Mouse (Mus musculus) cerebellum, postnatal 14 days (tissue): ENCODE data around the gene Usp31.
A peak's percentile ranks its signal among the peaks of the same experiment; 100 is the strongest.

Experiments used
- DNase-seq, 2 experiments: peaks; one replicate each; pipeline ENCODE4 v3.0.0; 2021; ENCODE audit warnings: mixed read lengths in 2 of 2

Gene Usp31

DNA sequence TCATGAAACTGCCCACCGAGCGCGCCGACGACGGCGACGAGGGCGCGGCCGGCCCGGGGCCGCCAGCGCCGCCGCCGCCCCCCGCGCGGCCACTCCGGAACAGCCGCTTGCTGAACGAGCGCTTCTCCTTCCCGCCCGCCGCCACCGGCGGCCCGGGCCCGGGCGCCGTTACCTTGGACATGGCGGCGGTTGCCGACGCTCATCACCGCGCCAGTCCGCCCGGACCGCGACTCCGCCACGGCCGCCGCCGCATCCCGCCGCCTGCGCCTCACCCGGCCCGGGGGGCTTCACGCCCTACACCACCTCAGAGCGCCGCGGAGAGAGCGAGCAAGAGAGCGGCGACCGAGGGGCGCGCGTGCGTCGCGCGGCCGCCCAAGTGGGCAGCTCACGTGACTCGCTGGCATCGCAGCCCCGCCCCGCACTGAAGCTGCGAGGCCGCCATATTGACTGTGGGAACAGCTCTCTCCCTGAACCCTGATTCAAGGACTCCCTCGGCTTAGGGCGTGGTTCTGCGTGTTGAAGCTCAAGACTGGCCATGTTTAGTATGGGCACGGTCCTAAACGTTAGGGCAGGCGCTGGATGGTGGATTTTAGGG, at the start of gene Usp31:
Gene Usp31 (minus strand): TSS at position 181 of the 595 bp plus-strand sequence.
- peak; percentile 96 to 97 for DNase-seq

DNA sequence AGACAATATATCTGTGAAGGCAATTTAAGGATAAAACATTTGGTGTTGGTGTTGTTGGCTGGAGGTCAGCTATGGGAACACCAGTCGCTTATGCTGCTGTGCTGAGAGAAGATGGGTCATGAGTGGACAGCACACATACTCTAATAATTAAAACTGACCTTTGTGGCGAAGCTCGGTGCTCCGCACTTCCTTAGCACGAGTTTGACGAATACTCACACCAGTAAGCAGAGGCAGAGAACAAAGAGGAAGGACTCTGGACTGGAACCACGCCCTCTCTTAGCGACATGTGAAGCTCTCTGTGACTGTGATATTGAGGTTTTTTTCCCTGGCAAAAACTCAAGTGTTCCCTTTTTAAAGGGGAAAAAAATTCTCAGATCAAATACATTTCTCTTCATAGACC, 47.7 kb upstream of the Usp31 start:
- DNase-seq, result no peak

DNA sequence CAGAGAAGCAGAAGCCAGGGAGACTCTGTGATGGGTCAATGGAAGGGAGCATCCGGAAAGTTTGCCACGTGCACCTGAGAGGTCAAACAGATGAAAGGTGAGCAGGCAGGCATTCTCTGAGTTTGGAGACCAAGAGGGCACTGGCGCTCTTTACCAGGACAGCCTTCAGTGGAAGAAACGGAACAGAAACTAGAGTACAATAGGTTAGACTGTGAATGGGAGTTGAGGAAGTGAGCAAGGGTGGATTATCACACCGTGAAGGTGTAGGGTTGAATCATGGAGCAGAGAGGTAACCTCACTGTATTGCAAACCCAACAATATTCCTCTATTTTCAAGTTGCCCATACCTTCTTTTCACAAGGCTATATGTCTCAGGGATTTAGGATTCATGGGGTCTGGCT, 43.2 kb upstream of the Usp31 start:
- DNase-seq, result no peak

DNA sequence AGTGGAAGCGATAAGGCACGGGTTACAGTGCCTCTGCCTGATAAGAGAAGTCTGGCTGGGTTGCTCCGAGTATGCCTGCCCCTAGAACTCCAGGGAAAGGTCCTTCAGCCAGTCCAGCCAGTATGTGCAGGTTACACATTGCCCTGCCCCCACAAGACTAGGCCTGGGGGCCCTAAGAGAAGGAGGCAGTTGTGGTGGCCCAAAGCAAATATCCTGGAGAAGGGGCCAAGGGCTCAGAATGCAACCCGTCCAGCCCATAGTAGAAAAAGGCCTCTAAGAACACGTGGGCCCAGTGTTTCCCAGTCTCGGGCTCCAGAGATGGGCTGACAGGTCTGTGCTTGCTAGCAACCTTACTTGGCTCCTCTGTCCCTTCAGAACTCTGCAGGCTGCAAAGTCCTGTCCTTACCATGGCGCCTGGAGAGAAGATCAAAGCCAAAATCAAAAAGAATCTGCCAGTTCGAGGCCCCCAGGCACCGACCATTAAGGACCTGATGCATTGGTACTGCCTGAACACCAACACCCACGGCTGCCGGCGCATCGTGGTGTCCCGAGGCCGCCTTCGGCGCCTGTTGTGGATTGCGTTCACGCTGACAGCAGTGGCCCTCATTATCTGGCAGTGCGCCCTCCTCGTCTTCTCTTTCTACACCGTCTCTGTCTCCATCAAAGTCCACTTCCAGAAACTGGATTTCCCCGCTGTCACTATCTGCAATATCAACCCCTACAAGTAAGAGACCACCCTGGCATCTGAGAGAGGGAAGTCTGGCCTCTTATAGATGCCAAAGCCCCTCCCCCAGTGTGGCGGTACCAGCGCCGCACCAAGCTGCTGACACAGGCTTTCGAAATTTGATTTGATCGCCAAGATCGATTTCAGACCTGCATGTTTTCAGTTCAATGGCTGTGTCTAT, 30.7 kb upstream of the Usp31 start:
- peak; percentile 39 to 50 for DNase-seq

DNA sequence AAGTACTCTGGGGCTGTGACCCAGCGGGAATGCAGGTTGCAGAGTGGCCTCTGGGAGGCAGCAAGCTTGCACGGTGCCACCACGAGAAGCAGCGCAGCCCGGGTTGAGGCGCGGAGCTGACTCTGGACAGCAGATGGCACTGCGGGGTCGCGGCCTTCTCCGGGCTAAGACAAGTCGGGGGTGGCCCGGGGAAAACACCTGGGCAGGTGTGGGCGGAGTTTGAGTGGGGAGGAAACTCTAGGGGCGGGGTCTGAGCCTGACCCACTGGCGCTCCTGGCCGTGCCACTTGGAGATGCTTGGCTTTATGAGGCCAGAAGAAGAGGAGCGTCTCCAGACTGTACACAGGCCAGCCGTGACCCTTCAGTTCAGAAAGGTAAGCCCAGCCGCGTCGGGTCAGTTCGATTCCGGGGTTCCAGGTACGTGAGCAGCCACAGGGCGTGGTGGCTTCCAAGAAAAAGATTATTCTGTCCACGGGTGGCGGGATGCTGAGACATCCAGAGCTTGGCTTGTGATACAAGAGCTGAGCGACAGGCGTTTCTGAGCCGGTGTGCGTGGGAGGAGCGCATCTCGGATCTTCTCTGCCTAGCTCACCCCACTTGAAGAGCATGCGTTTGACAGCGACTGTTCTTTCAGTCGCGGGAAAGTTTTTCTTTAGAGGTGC, 27.2 kb upstream of the Usp31 start, which contains the start of gene Scnn1g:
Gene Scnn1g (plus strand): TSS at position 309 of the 661 bp plus-strand sequence.
- peak; percentile 95 for DNase-seq

DNA sequence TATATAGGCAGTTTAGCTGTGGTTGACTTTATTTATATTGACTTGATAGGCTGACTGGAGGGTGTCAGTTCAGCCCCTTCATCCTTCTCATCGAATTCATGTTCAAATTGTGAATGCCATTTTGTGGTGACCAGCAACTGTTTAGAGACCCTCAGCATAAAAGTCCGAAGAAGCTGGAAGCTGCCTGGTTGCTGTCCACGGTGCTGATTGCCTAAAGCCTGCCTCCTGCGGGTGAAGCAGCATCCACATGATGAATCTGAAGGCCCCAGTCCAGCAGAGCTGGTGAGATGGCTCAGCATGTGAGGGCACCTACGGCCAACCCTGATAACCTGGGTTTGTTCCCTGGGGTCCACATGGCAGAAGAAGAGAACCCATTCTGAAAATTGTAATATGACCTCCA, 23.2 kb upstream of the Usp31 start:
- DNase-seq, result peak in 1 of 2 experiments; percentile 9

DNA sequence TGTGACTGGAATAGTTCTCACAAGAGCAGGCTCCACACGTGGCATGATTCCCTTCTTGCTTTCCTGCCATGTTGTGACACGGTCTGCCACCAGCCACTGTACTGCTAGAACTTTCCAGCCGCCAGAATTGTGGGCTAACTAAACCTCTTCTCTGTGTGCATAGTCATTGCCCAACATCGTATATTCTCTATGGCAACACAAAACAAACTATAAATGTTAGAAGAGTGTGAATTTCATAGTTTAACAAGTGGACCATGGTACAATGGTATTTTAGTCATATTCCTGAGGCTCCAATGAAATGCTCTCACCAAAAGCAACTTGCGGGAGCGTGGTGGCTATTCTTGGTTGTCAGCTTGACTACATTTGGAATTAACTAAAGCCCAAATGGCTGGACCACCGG, 10.0 kb upstream of the Usp31 start:
- no peak for DNase-seq

DNA sequence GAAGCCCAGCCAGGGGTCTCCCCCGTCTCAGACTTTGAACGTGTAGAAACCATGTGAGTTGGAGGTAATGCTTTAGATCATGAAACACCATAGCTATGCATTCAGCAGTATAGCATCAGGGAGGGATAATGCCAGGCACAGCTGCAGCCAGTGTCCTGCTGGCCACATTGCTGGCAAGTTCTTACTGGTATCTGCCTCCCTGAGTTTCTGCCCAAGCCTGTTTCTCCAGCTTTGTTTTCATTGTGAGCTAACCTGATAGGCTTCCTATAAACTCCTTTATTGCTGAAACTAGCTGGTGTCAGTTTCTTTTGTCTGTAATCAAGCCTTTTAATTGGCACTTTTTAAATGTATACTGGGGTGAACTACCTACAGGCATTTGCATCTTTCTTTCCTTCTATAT, 4.1 kb upstream of the Usp31 start:
- no peak for DNase-seq

DNA sequence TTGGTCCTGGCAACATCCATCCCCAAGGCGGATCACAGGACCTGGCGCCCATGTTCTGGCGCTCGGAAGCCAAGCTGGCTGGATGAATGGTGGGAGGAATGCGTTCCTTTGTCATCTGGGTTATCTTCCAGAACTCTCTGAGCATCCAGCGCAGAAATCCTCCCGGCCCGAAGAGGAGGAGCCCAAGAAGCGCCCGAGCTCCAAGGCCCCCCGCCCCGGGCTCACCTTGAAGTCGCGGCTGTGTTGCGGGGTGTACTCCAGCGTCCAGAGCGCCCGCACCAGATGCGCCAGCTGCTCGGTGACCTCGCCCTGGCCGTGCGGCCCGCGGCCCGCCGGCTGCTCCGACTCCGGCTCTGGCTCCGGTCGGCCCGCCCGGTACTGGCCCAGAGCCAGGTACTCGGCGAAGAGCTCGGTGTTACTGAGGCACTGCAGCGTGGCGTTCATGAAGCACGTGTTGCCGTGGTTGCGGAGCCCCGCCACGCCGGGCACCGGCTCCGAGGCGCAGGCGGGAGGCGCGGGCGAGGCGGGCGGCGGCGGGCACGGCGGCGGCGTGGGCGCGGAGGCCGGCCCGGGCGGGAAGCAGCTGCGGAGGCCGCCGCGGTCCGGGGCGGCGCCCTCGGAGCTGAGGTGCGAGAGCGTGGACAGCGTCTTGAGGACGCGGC, 511 bp downstream of the Usp31 start:
- peak; percentile 70 to 74 for DNase-seq

DNA sequence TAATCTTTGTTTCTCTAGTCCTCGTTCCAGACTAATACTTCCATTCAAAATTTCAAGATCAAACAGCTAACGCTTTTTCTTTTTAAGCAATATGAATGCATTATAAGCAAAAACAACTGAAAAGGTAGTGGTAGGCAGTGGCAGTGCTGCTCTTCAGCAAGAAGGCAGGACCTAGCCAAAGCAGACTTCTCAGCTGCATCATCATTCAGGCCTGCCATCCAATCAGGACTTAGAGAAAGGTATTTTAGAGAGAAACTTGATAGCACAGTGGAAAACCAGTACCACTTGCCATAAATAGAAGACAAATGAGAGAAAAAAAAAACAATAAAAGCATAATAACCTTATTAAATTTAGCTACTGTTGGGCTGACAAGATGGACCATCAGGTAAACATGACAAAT, 2.0 kb downstream of the Usp31 start:
- DNase-seq, result no peak

DNA sequence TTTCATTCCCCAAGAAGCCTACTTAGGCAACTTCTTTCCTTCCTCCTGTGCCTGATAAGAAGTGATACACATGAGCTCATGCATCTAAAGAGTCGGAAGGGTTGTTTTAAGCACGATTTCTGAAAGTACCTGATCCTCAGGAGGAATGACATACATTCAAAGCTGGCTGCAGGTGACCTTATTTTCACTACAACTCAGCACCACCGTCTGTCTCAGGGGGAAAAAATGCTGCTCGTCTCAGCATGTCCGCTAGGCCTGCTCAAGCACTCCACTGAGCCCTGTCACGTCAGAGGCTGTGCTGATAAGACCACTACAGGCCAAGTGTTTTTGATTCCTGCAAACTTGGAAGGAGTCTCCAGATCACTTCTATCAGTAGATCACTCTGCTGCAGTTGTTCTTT, 5.1 kb downstream of the Usp31 start:
- no peak for DNase-seq

DNA sequence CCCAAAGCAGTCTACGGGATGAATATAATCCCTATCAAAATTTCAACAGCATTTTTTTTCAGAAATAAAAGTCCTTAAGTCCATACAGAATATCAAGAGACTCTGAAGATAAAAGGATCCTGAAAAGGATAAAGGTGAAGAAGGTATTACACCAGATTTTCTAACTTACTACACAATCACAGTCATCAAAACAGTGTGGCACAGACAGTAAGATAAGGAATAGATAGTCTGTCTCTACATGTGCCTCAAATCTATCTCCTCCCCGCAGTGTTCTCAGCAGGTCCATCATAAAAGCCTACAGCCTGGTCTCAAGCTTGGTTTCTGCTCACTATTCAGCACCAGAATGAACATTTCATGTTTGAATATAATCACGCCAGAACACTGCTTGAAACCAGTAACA, 6.6 kb downstream of the Usp31 start:
- DNase-seq, result no peak

DNA sequence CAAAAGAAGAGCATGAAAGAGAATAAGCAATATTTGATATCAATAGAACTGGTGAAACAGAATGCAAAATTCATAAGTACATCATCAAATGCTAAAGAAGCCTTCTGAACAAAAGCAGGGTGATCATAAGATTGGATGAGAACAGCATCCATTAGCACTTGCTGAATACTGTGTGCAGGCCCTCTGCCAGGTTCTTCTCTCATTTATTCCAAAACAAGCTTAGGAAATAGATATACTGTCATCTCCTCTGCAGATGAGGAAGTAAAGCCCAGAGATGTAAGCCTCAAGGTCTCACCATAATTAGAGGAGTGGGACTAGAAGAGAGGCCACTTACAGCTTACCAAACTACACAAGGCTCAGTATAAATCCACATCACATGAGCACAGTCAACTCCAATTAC, 7.8 kb downstream of the Usp31 start:
- no peak for DNase-seq

DNA sequence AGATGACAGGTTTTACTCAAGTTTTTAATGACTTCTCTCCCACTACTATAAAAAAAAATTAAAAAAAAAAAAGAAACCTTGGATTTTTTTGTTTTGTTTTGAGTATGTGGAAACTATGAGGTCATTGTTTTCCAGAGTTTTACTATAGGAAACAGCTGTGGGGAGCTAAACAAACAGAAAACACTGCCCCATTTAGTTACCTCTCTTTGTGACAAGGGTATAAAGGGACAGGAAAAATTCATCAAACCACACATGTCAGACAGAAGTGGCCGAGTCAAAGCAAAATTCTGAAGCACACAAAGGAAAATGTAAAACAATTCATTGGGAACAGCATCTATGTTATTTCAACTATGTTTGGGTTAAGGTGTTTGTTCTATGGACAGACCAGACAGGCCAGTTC, 9.5 kb downstream of the Usp31 start:
- no peak for DNase-seq

DNA sequence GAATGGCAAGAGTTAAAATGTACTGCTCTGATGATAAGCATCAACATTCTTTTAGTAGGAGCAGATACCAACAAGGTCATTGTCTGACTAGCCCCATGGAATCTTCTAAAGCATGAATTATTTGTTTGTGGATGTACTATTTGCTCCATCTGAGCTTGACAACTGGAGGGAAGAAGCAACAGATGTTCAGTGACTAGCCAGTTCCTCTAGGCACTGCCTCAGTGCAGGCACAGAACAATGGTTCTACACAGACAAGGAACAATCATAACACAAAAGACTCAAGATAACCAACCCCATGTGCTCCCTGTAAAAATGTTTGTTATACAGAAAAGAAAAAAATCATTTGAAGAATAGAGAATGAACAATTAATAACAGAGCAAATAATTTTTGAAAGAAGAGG, 9.9 kb downstream of the Usp31 start:
- no peak for DNase-seq

DNA sequence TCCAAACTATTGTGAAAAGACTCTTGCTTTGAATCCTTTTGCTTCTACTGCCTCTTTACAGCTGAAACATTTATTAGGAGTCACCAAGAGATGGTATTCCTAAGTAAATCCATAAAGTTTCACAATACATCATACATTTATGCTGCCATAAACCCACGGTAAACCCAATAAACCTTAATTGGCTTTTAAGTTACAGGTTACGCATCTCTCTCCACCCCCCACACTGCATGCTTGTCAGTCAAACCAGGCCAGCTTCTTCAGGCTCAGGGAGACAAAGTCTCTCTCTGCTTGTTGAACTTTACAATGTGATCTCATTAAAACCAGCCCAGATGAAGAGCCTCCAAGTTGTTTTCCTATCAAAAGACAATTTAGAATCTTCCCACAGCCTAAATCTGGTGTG, 15.2 kb downstream of the Usp31 start:
- DNase-seq, result no peak

DNA sequence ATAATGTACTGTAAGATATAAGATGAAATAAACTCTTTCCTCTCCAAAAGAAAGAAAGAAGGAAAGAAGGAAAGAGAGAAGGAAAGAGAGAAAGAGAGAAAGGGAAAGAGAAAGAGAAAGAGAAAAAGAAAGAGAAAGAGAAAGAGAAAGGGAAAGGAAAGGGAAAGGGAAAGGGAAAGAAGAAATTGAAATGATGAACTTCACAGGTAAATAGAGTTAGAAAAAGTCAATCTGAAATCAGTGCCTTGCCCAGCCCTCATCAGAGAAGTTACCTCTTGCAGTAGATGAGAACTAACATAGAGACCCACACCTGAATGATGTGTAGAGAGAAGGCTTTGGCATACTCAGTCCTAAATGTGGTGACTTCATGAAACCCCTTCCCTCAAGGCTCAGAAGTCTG, 17.7 kb downstream of the Usp31 start:
- no peak for DNase-seq

DNA sequence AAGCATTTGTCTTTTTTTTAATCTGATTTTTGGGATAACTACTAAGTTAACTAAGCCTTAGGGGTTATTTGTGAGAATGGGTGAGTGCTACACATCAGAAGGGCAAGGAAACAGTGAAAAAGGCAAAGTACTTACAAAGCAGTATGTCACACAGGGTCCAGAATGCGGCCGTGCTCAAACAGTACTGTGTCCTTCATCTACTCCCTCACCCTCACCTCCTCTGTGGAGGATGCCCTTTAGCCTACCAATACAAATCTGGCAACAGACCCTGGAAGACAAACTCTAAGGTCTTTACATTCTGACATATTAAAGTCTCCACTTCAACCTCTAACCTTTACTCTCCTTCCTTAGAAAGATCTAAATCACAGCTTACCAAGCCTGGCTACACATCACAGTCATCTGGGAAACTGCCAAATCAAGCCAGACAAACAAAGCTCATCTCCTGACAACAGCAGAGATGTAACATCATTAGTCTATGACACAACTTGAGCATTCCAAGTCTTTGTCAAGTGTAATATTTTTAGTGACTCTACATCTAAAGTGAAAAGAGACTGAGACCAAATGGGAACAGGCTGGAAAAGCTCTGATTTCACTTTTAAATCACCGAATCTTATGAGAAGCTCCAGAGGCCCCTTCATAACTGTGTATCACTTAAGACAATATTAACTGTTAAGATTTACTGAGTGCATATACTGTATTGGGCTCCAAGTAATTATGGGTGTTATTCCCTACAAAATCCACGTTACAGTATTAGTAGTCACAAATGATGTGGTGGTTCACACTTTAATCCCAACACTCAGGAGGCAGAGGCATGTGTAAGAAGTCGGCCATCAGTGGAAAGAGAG, 21.7 kb downstream of the Usp31 start:
- no peak for DNase-seq

DNA sequence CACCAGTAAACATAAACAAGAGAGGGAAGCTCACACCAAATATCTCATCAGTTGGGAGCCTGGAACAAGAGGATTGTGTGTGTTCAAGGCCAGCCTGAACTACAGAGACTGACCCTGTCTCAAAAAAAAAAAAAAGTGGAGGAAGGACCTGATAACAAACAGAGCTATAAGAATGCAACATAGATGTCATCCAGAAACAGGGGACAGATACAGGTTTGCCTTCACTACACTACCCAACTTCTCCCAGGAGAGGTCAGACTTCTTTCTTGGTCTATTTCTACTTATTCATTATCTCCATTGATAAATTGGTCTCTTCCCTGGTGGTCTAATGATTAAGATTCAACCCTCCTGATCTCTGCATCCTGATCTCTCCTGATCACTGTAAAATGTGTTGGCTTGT, 25.9 kb downstream of the Usp31 start:
- no peak for DNase-seq

DNA sequence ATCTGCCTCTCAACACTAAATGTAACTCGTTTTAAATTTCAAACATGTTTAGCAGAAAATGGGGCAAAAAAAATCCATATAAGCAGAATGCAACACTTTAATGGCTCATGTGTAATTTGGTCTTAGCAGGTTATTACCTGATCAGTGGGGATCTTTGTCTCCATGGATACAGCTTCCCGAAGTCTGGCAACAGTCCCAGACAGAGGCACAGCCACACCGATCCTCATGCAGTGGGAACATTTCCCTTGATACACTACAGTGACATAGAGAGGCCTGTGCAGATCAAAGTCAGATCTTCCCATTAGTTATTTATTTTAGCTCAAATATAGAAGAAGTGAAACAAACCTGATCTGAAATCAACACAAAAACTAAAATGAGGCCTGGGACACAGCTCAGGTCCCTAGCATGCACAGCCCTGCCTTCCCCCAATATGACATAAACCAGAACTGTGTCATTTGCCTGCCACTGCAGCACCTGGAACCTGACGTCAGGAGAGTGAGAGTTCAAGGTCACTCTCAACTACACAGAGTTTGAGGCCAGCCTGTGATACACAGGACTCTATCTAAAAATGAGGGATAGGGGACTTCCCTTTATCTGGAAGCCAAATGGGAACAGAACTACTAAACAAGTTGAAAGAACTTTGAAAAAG, 29.8 kb downstream of the Usp31 start:
- DNase-seq, result peak; percentile 65 to 67

DNA sequence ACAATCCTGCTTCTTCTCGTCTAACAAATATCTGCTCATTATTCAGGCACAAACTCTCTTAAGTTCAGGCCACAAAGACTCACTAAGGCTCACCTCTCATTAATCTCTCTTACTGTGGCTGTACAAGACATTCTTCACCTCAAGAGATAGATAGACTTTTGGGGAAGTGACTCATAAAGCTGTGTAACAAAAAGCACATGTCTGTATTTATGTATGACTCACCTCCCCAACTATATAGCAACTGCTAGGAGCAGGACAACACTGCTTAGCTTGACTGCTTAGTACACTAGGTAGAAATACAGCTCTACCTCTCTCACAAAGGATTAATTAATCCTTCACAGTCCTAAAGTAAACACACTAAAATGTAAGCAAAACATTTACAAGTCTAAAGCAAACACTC, 46.3 kb downstream of the Usp31 start:
- no peak for DNase-seq

DNA sequence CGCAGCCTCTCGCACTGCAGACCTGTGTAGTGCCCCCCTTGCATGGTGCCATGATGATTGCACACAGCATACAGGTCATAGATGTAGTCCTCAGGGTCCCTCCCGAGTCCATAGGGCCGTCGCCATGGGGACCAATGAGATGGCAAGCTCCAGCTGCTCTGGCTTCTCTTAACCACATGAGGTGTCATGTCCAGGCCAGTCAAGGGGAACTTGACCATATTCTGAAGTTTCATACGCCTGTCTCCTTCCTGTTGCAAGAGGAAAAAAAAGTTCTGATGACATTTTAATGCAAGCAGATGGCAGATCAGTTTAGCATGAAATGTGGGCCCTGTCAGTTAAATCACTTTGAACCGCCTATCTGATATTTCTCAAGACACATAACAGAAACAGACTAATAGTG, 48.2 kb downstream of the Usp31 start:
- no peak for DNase-seq
